Mouse (Mus musculus): Measurements from ENCODE around the gene Gm27021. TPM values are rescaled to one million over a fixed set of nuclear protein-coding genes. Genes with fewer than 3 reads are reported as not detected.

The Gm27021 gene
- total and polyA plus RNA-seq, 2 experiments from 2014 or later: 7.9 to 13.8 TPM

DNA sequence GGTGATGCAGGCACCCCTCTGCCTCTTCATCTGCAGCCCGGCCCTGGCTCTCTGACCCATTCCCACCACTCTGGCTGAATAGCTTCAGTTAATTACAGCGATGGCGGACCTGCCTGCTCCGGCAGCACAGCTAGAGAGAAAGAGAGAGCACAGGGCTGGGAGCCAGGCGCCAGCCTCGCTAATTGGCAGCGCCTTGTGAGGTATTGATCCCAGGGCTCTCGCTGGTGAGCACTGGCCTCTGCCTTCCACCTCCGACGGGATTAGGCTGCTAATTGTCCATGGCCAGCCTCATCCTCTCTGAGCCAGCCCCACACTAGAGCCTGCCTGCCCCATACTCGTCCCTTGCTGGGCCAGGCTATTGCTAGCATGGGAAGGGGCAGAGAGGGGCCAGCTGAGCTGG lies 108.2 kb downstream of the Gm27021 start:
- no peak for ATAC-seq (ENCODE audit: low FRiP score)
- peaks cover 9% of the 10 kb centered on the region; the same call in 1 of the 2 replicates for H3K36me3 ChIP-seq (ENCODE audit: insufficient read depth, low read length)
- no peaks in the 10 kb centered on the region for H3K9me3 ChIP-seq (ENCODE audit: low read length)
- no peak overlapping the region for H3K4me2 ChIP-seq (ENCODE audit: low read depth, low read length, poor library complexity, severe bottlenecking)
- WGBS: 11% methylated on average over 11 of the region's 11 CpGs
- H3K27me3 ChIP-seq (ENCODE audit: insufficient read depth, low read length): no peaks in the 10 kb centered on the region
- DNase-seq (ENCODE audit: low spot score): peak; percentile 51
- H3K4me1 ChIP-seq (ENCODE audit: insufficient read depth, low read length): peaks cover 47% of the 10 kb centered on the region
- H3K27ac ChIP-seq (ENCODE audit: low read depth, low read length): peak overlapping the region; percentile 32
- H3K4me3 ChIP-seq (ENCODE audit: low read depth, low read length): no peak overlapping the region
- peak overlapping the region; percentile 33; the same call in 1 of the 2 replicates for H3K9ac ChIP-seq (replicated peaks; ENCODE audit: low read length, poor library complexity, severe bottlenecking)
- TF ChIP-seq CTCF (IDR thresholded peaks at IDR 0.05): no peak

Other genes starting within 250 kb of the Gm27021 start
- 5.8 and 18.1 TPM in 2 replicates for gene Gins2, start 78.8 kb downstream of the Gm27021 start, total RNA-seq (2014; rRNA removed)
- gene Gins2, start 78.8 kb downstream of the Gm27021 start, polyA plus RNA-seq (2015; fragmentation: Nextera tagmentation; extraction: Ambion mirVana): 8.4 and 11.3 TPM in 2 replicates
- gene 1190005I06Rik, start 20.4 kb downstream of the Gm27021 start, total RNA-seq (2014; rRNA removed): 27.4 and 30.9 TPM in 2 replicates
- 25.4 and 29.5 TPM in 2 replicates for gene 1190005I06Rik, start 20.4 kb downstream of the Gm27021 start, polyA plus RNA-seq (2015; fragmentation: Nextera tagmentation; extraction: Ambion mirVana)
- 493 and 558 TPM in 2 replicates for gene Cox4i1, start 143 bp upstream of the Gm27021 start, total RNA-seq (2014; rRNA removed)
- 1,374 and 1,478 TPM in 2 replicates for gene Cox4i1, start 143 bp upstream of the Gm27021 start, polyA plus RNA-seq (2015; fragmentation: Nextera tagmentation; extraction: Ambion mirVana)
- gene Emc8, start 494 bp upstream of the Gm27021 start, total RNA-seq (2014; rRNA removed): 30.5 and 43.2 TPM in 2 replicates
- gene Emc8, start 494 bp upstream of the Gm27021 start, polyA plus RNA-seq (2015; fragmentation: Nextera tagmentation; extraction: Ambion mirVana): 91.6 and 95.8 TPM in 2 replicates
- 3.2 and 3.5 TPM in 2 replicates for gene Irf8, start 68.3 kb upstream of the Gm27021 start, total RNA-seq (2014; rRNA removed)
- 5.0 and 5.7 TPM in 2 replicates for gene Irf8, start 68.3 kb upstream of the Gm27021 start, polyA plus RNA-seq (2015; fragmentation: Nextera tagmentation; extraction: Ambion mirVana)

All from midbrain, postnatal 0 days (tissue).